Mouse (Mus musculus): ENCODE measurements around the gene Syngap1. TPM values are rescaled to one million over a fixed set of nuclear protein-coding genes. Genes with fewer than 3 reads are reported as not detected.
"Not testable (repeated sequence)": the region's sequence is repeated elsewhere in the genome, so short reads cannot be mapped to it uniquely, and the experiment has no call there.

The Syngap1 gene
- polyA plus RNA-seq, 1 experiment from 2014 or later, result 0.78 TPM

DNA sequence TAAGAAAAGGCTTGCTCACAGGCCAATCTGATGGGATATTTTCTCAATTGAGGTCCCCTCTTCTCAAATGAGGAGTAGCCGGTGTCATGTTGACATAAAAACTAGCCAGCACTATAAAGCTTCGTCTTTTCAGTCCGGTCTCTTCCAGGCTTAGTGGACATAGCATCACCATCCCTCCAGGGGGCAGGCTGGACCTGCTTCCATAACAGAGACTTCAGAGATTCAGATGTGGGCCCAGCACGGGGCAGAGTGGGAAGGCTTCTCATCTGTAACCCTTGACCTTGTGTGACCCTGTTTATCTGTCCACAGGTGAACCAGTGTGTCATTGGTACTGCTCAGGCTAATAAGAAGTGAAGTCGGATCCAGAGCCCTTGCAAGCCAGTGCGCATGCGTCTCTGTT is 9.3 kb upstream of the Syngap1 start:
- H3K4me1 ChIP-seq (replicated peaks; ENCODE audit: insufficient read depth, low read length); H3K4me3 ChIP-seq (replicated peaks; ENCODE audit: low read depth, low read length); H3K27ac ChIP-seq; H3K27me3 ChIP-seq (ENCODE audit: insufficient read depth, low read length); H3K4me2 ChIP-seq (ENCODE audit: low read length); H3K9me3 ChIP-seq (replicated peaks; ENCODE audit: low read length); H3K9ac ChIP-seq (ENCODE audit: low read depth, low read length): not testable (repeated sequence)
- WGBS, result 60% methylated on average over 7 of the region's 7 CpGs
- 0 out of 2 replicates have a peak, but pooled peaks have one; percentile 22 for ATAC-seq (replicated peaks; ENCODE audit: low FRiP score, low read depth)
- peak; percentile 71 for DNase-seq (ENCODE audit: low spot score)
- peak; percentile 70 for TF ChIP-seq CTCF (IDR thresholded peaks at IDR 0.05; ENCODE audit: low read depth)
- peaks cover 14% of the 10 kb centered on the region for H3K36me3 ChIP-seq (ENCODE audit: insufficient read depth, low read length)

GRCm38 (mm10) chr17:26932839-26933398 is 8.1 kb upstream of the Syngap1 start, which contains the start of gene Phf1:
Gene Phf1, plus strand, starts transcription at chr17:26933052.
- peak within 1 kb of the TSS; percentile 80 for H3K27ac ChIP-seq
- peak; percentile 96 for DNase-seq (ENCODE audit: low spot score)
- peak within 1 kb of the TSS; percentile 82 for H3K4me3 ChIP-seq (replicated peaks; ENCODE audit: low read depth, low read length)
- no peaks in the 10 kb centered on the region for H3K27me3 ChIP-seq (ENCODE audit: insufficient read depth, low read length)
- H3K4me2 ChIP-seq (ENCODE audit: low read length), result peak within 1 kb of the TSS; percentile 97
- H3K9ac ChIP-seq (ENCODE audit: low read depth, low read length), result peak within 1 kb of the TSS; percentile 78
- H3K4me1 ChIP-seq (replicated peaks; ENCODE audit: insufficient read depth, low read length), result peaks cover 10% of the 10 kb centered on the region; the same call in 1 of the 2 replicates
- under 1% methylated on average over 27 of the region's 43 CpGs for WGBS
- peak; percentile 23; the same call in 1 of the 2 replicates for TF ChIP-seq CTCF (IDR thresholded peaks at IDR 0.05; ENCODE audit: low read depth)
- ATAC-seq (replicated peaks; ENCODE audit: low FRiP score, low read depth), result peak; percentile 79
- no peaks in the 10 kb centered on the region for H3K9me3 ChIP-seq (replicated peaks; ENCODE audit: low read length)
- H3K36me3 ChIP-seq (ENCODE audit: insufficient read depth, low read length), result peaks cover 14% of the 10 kb centered on the region

GRCm38 (mm10) chr17:26933419-26933818 is 7.6 kb upstream of the Syngap1 start:
- peak; percentile 5; the same call in 1 of the 2 replicates for ATAC-seq (replicated peaks; ENCODE audit: low FRiP score, low read depth)
- 3% methylated on average over 13 of the region's 13 CpGs for WGBS

GRCm38 (mm10) chr17:26933885-26934827 is 6.9 kb upstream of the Syngap1 start:
- no peak for DNase-seq (ENCODE audit: low spot score)
- WGBS, result 77% methylated on average over 16 of the region's 16 CpGs

More at GRCm38 (mm10) chr17:26933419-26933818, 7.6 kb upstream of the Syngap1 start:
- Histone ChIP-seq H3K27me3 (ENCODE audit: insufficient read depth, low read length) (no peaks in the 10 kb centered on the region), H3K4me1 (replicated peaks; ENCODE audit: insufficient read depth, low read length) (peaks cover 15% of the 10 kb centered on the region), H3K4me2 (ENCODE audit: low read length) (peak overlapping the region; percentile 97), H3K36me3 (ENCODE audit: insufficient read depth, low read length) (peaks cover 14% of the 10 kb centered on the region), H3K9ac (ENCODE audit: low read depth, low read length) (peak overlapping the region; percentile 78), H3K27ac (peak overlapping the region; percentile 80), H3K9me3 (replicated peaks; ENCODE audit: low read length) (no peaks in the 10 kb centered on the region), H3K4me3 (replicated peaks; ENCODE audit: low read depth, low read length) (peak overlapping the region; percentile 82)
- TF ChIP-seq CTCF (IDR thresholded peaks at IDR 0.05; ENCODE audit: low read depth), result no peak
- no peak for DNase-seq (ENCODE audit: low spot score)

DNA sequence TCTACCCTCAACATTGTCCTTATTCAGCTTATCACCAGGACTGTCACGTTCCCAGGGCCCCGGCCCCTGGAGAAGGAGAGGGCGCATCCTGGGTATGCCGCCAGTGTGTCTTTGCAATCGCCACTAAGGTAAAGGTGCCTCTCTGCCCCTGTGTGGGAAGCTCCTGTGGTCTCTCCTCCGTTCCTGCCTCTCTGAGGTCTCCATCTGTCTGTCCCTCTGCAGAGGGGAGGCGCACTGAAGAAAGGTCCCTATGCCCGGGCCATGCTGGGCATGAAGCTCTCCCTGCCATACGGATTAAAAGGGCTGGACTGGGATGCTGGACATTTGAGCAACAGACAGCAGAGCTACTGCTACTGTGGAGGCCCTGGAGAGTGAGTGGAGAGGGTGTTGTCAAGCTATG is 6.0 kb upstream of the Syngap1 start:
- H3K4me2 ChIP-seq (ENCODE audit: low read length), result no peak overlapping the region
- H3K4me3 ChIP-seq (replicated peaks; ENCODE audit: low read depth, low read length), result no peak overlapping the region
- peaks cover 18% of the 10 kb centered on the region for H3K4me1 ChIP-seq (replicated peaks; ENCODE audit: insufficient read depth, low read length)
- H3K9me3 ChIP-seq (replicated peaks; ENCODE audit: low read length), result no peaks in the 10 kb centered on the region
- peaks cover 9% of the 10 kb centered on the region for H3K36me3 ChIP-seq (ENCODE audit: insufficient read depth, low read length)
- no peak for DNase-seq (ENCODE audit: low spot score)
- 87% methylated on average over 9 of the region's 9 CpGs for WGBS
- H3K27ac ChIP-seq, result no peak overlapping the region
- ATAC-seq (replicated peaks; ENCODE audit: low FRiP score, low read depth), result no peak
- no peak overlapping the region for H3K9ac ChIP-seq (ENCODE audit: low read depth, low read length)
- no peak for TF ChIP-seq CTCF (IDR thresholded peaks at IDR 0.05; ENCODE audit: low read depth)
- no peaks in the 10 kb centered on the region for H3K27me3 ChIP-seq (ENCODE audit: insufficient read depth, low read length)

More at GRCm38 (mm10) chr17:26933885-26934827, 6.9 kb upstream of the Syngap1 start:
- H3K4me1 ChIP-seq (replicated peaks; ENCODE audit: insufficient read depth, low read length), result peaks cover 16% of the 10 kb centered on the region
- no peaks in the 10 kb centered on the region for H3K9me3 ChIP-seq (replicated peaks; ENCODE audit: low read length)
- H3K4me2 ChIP-seq (ENCODE audit: low read length), result peak overlapping the region; percentile 97
- H3K4me3 ChIP-seq (replicated peaks; ENCODE audit: low read depth, low read length), result peak overlapping the region; percentile 82; the same call in 1 of the 2 replicates
- ATAC-seq (replicated peaks; ENCODE audit: low FRiP score, low read depth), result no peak
- H3K9ac ChIP-seq (ENCODE audit: low read depth, low read length), result peak overlapping the region; percentile 78; the same call in 1 of the 2 replicates
- H3K36me3 ChIP-seq (ENCODE audit: insufficient read depth, low read length), result peaks cover 10% of the 10 kb centered on the region
- H3K27ac ChIP-seq, result no peak overlapping the region
- TF ChIP-seq CTCF (IDR thresholded peaks at IDR 0.05; ENCODE audit: low read depth), result no peak
- no peaks in the 10 kb centered on the region for H3K27me3 ChIP-seq (ENCODE audit: insufficient read depth, low read length)

- 79% methylated on average over 12 of the region's 12 CpGs for WGBS
- no peaks in the 10 kb centered on the region for H3K27me3 ChIP-seq (ENCODE audit: insufficient read depth, low read length)
- peaks cover 9% of the 10 kb centered on the region for H3K36me3 ChIP-seq (ENCODE audit: insufficient read depth, low read length)
- no peak overlapping the region for H3K4me2 ChIP-seq (ENCODE audit: low read length)
- peaks cover 22% of the 10 kb centered on the region for H3K4me1 ChIP-seq (replicated peaks; ENCODE audit: insufficient read depth, low read length)
- ATAC-seq (replicated peaks; ENCODE audit: low FRiP score, low read depth) (no peak), DNase-seq (ENCODE audit: low spot score) (no peak)
- no peak overlapping the region for H3K27ac ChIP-seq
- no peaks in the 10 kb centered on the region for H3K9me3 ChIP-seq (replicated peaks; ENCODE audit: low read length)
- no peak for TF ChIP-seq CTCF (IDR thresholded peaks at IDR 0.05; ENCODE audit: low read depth)
- no peak overlapping the region for H3K9ac ChIP-seq (ENCODE audit: low read depth, low read length)
- H3K4me3 ChIP-seq (replicated peaks; ENCODE audit: low read depth, low read length), result no peak overlapping the region
Observed at GRCm38 (mm10) chr17:26936453-26936852, 4.6 kb upstream of the Syngap1 start.

All from kidney, postnatal 0 days (tissue).